Mouse (Mus musculus) NIH3T3 (cell line): ENCODE measurements around the gene Psma7.

ENCODE experiments used
- DNase-seq: peaks from one replicate; pipeline ENCODE4 v3.0.0-alpha.2; 2012; ENCODE audit warnings: low read depth

Gene Psma7

DNA sequence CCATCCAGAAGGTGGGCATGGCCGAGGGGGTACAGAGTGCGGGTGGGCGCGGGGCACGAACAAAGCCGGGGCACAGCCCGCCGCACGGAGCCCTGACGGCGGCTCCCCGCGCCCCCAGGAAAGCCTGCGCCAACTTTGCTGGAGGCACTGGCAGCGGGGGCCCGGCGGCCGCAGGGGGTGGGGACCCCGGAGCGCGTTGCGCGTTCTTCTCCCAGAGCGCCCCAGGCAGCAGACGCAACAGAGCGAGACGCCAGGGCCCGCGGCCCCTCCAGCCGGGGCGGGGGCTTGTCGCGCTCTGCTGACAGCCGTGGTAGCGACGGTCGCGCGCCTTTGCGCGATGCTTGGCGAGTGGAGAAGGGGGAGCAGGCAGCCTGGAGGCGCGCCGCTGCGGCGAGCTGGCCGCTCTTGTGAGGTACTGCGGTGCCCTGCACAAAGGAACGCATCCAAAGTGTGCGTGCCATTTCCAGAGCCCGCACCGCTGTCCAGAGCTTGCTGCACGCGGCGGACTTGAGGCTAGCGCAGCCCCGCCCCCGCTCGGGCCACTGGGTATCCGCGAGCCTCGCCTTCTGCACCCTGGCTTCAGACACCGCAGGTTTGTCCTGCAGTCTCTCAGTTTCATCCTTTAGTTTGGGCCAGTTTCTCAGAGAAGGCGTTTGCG is 754 bp upstream of the Psma7 start:
- peak; percentile 67 for DNase-seq

DNA sequence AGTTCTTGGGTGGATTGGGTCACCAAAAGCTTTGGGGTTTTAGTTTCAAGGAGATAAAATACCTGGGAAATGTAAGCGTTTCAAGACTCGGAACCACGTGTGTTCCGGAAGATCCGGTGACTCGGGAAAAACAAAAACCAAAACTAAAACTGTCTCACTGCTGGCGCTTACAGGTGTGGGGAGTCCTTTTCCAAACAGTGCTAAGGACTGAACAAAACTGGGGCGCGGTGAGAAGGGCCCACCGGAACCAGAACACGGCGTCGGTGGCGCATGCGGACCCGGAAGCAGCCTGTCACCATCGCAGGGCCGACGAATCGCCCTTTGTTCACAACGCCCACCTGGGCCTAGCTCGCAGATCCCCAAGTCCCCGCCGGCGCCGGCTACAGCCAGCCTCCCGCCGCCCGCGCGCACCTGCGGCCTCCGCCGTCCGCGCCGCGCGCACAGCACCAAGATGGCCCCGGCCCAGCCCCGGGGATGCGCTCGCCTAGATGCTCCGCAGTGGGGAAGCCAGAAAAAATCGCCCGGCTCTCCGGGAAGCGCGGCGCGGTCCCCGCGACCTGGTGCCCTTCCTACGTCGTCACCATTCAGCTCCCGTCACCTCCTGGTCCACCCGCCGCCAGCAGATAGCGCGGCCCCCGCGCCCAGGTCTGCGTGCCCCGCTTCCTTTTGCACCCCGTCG is 517 bp downstream of the Psma7 start:
- peak; percentile 54 for DNase-seq

DNA sequence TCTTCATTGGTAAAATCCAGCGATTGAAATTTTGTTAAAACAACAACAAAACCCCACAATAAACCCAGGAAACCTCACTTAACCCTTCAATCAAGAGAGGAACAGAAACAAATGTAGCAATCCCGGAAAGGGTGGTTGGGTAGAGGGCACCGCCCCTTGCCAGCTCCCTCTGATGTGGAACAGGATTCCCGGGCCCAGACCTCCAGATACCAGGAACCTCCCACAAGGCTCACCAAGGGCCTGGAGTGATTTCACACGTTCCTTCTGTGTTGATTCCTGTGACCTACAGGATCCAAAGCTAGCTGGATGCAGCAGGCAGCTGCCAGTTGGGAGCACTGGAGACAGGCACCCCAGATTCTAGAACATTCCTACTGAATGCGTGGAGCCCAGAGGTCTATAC is 1.8 kb downstream of the Psma7 start:
- no peak for DNase-seq

DNA sequence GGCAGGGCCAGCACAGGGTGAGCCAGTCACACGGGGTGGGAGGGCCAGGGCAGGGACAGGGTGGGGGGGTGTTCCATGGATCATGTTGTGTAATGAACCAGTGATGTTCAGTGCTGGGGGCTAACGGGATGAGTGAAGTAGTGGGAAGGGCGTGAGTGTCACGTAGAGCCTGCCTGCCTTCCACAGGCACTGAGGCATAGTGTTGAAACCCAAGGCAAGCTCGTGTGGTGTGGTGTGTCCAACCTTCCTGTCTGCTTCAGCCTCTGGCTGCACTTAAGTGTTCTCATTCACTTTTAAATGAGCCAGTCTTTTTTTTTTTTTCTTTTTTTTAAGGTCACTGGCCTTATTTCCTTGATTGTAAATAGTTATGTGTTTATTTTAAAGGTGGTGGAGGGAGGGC is 7.5 kb downstream of the Psma7 start:
- DNase-seq: no peak

DNA sequence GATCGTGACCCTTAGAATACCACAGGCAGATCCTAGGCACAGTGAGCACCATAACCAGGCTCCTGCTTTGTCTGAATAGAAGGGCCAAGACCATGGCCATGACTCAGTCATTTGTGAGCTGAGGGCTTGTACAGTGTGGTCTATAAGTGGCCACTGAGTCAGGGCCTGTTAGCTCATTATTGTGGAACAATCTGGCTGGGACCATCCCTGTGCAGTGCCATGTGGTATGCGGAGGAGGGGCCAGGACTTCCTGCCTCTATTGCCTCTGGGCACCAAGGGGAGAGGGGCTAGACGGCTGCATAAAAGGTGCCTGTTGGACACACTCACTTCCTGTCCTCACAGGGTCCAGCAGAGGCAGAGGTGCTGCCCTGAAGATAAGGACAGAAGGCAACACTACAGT is 8.3 kb downstream of the Psma7 start:
- peak; percentile 44 for DNase-seq

DNA sequence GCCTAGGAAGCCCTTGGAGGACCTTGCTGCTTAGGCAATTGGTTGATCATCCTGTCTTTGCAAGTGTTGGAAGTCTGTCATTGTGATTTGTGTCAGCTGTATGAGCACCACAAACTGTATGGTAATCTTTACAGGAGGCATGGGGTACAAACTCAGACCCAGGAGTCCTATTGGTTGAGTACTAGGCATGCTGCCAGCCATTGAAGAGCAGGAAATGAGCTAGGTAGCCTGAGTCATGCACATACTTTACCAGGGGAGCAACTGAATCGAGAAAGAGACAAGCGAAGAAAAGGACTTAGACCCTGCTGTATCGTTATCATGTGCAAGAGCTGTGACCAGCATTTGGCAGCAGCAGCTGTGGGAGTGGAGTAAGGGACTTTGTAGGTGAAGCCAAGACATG is 9.3 kb downstream of the Psma7 start:
- DNase-seq: peak; percentile 72

DNA sequence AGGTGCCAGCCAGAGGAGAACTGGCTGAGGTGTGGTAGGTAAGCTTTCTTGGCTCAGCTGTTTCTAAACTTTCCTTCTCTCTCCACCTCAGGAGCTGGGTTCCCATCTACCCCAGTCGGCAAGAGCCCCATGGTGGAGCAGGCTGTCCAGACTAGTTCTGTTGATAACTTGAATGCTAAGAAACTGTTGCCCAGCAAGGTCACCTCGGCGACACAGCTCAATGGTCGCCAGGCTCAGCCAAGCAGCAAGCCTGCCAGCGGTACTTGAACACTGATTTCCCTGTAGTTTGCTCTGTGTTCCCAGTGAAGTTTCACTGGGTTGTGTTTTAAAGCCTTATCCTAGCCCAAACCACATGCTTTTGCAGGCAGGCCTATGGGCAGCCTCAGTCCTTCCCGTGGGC is 11.0 kb downstream of the Psma7 start:
- DNase-seq: no peak

DNA sequence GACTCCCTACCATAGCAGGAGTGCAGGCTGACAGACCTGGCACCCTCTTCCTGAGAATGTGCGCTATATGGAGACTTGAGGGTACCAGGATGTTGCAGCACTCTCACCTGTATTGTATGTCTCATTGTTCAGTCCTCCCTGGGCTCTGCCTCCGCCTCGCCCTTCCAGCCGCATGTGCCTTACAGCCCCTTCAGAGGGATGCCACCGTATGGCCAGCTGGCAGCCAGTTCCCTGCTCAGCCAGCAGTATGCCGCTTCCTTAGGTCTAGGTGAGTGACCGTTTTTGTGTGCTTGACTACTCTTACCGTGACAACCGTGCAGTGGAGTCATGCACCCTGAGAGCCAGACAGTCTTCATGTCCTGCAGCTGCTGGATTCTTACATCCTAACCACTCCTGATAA is 14.5 kb downstream of the Psma7 start:
- DNase-seq: no peak

DNA sequence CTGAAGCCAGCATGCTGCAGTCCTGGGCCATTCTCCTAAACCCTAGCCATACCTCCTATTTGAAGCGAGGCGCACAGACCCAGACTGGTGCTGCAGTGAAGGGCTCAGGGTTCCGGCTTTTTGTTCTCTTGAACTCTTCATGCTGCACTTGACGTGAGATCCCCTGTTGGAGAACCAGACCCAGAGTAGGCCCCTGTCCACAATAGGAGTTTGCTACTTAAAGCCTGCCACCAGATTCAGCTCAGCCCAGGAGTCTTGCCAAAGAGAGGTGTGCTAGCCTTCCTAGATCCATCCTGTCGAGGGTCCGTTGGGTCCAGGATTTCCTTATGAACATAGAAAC is 16.4 kb downstream of the Psma7 start:
- DNase-seq: no peak

DNA sequence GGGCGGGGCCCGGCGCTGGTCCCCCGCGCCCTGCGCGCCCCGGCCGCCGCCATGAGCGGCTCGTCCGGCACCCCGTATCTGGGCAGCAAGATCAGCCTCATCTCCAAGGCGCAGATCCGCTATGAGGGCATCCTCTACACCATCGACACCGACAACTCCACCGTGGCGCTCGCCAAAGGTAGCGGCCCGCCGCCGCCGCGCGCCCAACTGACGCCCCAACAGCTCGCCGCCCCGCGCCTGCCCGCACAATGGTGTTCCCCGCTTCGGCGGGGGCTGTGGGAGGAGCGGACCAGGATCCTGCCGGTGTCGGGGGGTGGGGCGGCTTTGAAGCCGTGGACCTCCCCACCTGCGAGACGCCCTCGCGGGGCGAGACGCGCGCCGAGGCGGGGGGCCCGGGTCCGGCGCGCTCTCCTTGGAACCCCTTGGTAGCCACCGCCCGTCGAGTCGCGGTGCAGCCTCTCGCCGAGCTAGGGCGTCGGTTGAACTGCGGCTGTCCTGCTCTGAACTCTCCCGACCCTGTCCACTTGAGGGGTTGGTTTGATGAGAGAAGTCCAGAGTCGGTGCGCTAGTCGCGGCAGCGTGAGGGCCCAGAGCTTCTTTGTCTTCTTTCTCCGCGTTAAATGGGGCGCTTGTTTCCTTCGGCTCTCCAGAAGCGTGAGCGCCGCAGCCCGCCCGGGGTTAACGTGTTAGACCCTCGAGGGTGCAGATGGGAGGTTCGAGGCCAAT is 16.9 kb downstream of the Psma7 start:
- peak; percentile 39 for DNase-seq

DNA sequence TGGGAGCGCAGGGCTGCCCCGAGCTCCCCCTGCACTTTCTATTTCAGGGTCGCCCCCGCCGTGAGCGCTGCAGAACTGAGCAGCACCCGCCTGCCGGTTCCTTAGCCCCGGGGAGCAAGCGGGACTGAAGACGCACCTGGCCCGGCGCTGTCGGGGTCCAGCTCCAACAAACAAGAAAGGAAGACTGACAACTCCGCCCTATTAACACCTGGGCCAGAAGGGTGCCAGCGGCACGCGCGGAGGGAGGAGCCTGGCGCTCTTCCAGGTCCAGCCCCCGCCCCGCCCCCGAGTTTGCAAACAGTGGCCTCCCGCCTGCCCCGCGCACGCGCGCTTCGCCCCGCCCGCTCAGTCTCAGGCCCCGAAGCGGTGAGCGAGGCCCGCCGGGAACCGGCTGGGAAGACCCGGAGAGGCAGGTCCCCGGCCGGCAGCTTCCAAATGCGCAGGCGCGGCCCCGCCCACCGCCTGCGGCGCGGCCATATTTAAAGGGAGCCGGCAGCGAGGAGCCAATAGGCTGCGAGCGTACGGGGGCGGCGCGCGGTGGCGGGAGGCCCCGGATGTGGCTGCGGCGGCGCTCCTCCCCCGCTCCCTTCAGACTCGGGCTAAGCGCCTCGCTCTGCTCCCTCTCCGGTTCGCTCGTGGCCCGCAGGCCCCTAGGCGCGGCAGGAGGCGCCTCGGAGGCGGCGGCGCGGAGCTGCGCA is 17.7 kb downstream of the Psma7 start, which contains the start of gene Lsm14b:
TSS of gene Lsm14b (plus strand) at position 587 of the 698 bp plus-strand sequence.
- peak; percentile 99 for DNase-seq

DNA sequence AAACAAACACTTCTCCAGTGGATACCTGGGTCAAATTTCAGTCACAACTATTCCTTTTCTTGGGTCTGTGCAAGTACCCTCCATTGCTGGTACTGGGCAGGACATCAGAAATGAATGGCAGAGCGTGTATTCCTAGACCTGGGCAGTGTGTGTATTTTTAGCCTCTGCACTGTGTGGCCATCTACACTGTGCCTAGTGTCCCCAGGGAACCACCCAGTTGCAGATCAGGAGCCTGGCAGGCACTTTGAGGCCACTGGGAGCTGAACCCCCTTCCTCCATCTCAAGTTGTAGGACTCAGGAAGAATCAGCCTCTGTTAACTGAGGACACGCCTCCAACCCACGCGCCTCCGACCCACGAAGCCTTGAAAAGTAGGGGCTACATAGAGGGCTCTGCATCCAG is 19.5 kb downstream of the Psma7 start:
- no peak for DNase-seq

DNA sequence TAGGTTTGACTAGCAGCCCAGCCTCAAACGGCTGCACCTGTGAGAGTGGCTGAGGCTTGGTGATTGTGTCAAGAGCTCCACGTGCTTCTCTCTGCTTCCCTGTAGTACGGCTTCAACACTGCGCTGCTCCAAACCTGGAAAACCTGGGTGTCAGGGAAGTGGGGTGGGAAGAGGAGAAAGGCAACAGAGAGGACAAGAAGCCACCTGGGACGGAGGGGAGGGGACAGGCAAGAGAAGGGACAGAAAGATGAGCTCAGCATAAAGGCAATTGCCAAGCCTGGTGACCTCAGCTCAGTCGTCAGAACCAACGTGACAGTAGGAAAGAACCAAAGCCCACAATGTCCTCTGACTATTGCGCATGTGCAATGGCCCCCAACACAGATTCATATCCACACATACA is 21.3 kb downstream of the Psma7 start:
- no peak for DNase-seq

DNA sequence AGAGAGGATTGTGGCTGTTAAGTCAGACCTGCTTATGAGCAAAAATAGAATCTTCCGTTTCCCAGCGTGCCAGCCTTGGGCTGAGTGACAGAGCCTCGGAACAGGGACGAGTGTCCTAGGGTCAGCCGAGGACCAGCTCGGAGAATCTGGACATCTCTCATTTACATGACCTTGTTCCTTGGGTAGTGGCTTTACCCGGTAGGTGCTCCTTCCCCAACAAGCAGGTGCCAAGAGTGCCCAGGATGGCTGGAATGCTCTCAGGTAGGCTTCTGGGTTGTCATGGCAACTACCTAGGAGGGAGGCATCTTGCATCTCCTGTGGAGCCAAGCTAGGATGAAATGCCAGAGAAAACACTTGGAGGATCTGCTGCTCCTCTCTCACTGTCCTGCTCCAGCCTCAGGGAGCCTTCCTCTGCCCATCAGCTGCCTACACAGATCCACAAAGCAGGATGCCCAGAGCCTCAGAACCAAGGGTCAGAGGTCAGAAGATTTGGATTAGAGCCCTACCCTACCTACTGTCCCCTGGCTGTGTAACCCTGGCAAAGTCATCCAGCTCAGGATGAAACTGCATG is 22.1 kb downstream of the Psma7 start:
- no peak for DNase-seq

DNA sequence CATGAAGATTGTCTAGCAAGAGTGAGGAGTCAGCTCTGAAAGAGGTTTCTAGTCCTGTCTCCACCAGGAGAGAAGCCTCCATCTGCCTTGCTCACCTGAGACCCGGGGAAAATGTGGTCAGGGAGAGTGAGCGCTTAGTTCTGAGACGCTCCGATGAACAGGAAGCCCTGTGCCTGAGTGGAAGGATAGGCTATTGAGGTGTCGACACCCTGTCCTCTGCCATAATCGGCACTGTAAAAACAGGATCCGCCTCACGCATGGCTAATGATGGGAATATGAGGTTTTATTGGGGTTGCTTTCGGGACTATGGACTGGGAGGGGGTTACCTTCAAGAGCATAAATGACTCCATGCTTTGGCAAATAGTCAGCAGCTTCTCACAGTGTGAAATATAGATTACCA is 23.7 kb downstream of the Psma7 start:
- DNase-seq: no peak

DNA sequence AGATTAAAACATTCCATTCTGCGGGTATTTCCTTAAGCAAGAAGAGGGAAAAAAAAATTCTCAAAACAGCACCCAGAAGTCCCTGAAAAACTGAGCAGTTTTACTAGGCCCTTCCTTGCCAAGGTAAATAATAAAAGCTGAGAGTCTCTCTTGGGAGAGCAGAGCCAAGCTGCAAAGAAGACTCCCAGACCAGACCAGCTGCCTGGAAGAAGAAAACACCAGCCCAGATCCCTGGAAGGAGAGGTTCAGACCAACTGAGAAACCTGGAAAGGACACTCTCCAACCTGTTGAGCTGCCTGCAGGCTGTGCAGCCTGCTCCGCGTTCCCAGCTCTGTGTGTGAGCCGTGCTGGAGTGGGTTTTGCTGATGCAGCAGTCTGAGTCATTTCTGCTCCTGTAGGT is 24.6 kb downstream of the Psma7 start:
- no peak for DNase-seq

DNA sequence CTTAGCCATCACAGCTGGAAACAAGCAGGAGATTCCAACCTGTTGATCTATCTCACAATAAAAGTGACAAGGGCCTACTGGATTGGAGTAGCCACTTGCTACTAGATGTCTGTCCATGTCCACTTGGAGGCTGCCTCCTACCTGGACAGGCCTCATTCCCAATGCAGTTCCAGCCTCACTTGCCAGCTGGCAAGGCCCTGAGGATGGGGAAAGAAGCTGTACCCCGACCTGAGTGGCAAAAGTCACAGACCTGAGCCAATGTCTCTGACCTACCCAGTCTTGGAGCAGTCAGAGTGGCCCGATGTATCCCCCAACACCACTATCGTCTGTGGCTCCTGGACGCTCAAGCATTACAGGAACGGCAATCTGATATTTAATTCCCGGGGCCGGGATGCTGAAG is 28.5 kb downstream of the Psma7 start:
- DNase-seq: no peak

DNA sequence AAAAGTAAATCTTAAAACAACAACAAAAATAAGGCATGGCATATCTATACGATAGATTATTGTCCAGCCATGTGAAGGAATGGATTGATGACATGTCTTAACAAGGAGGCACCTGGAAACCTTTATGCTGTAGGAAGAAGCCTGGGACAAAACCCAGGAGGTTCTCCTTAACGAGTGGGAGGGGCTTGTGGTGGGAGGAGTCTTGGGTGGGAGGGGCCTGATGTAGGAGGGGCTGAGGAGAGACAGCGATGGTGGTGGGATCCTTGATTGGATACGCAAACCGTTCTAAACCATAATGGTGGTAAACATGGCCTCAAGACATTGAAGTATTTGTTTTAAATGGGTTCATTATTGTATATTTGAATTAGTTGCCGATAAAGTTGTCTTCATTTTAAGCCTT is 30.9 kb downstream of the Psma7 start:
- no peak for DNase-seq

DNA sequence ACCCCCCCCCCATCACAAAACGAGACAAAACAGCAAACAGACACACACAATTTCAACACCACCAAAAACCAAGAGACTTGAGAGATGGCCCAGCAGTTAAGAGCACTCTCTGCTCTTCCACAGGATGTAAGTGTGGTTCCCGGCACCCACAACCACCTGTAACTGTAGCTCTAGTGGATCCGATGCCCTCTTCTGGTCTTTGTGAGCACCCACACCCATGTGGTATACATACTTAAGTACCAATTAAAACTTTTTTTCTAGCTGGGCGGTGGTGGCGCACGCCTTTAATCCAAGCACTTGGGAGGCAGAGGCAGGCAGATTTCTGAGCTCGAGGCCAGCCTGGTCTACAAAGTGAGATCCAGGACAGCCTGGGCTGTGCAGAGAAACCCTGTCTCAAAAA is 31.5 kb downstream of the Psma7 start:
- no peak for DNase-seq

DNA sequence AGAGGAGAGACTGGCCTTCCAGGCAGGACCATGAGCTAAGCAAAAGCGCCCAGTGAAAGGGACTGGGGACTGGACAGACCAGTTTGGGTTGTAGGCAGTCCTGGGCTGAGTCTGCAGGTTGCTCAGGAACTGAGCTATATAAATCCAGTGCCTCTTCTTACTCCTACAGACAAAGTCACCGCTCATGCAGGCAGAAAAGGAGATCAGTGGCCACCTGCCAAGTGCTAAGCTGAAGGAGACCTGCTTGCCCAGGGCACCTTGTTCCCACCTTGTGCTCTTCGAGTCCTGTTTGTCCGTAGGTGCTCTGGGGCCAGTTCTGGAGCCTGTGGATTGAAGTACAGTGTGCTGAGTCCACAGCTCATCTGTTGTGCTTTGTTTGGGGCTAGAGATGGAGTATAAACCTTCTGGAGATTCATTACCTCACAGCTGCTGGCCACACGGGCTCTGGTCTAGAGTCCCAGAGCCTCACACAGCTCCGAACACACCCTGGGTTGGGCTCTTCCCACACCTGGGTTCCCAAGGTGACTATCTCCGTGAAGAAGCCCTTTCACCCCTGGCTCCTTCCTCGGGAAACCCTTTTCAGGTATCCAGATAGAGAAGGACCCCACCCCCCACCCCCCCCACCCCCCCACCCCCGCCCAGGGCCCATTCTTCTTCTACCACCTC is 35.7 kb downstream of the Psma7 start:
- no peak for DNase-seq

DNA sequence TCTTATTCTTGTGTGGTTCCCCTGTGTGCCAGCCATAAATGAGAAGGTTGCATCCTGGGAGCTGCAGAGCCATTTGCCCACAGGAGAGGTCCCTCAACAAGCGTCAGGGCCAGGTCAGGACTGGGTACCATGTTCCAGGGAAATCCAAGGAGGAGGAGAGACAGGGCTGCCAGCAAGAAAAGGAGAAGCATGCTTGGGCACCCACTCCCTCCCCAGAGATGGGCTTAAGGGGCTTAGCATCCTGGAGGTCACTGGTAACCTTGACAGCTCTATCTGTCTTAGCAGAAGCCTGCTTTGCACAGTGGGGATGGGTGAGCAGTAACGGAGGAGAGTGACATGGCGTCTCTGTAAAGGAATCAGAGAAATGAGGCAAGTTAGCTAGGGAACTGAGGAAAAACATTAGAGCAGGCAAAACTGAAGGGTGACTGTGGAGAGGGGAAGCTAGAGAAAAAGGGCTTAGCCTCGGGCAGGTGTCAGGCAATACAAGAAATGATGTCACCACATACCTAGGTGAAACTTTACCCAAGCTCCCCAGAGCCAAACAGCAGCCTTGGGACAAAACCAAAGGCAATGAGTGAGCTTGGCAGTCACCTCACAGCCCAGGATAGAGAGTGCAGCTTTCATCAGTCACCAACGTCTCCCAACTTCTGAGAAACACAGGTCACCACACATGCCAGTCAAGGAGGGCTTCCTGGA is 36.4 kb downstream of the Psma7 start:
- no peak for DNase-seq
